Comparison of ENCODE assay signal across 7 mouse cellular contexts in the genomic region with DNA sequence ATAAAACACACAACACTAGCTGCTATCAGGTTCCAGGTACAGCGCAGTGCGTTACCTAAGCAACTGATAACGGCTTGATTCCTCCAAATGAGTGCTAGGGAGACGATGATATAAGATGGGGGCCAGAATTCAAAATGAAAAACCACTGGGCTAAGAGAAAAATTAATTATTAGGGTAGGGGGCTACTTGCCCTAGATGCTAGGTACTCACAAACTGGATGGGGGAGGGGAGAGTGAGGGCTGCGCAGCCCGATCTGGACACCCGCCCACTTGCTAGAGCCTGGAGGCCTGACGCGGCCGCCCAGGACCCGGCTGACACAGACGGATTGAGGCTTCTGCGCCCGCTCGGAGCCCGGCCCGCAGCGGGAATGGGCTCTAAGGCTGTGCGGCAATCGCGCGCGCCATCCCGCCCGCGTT. TPM values are rescaled to one million over a fixed set of nuclear protein-coding genes. Genes with fewer than 3 reads are reported as not detected.
DNase-seq lines count a peak whose midpoint lies in the region; ATAC-seq and TF ChIP-seq lines count a peak whose summit lies in the region.

No protein-coding gene starts in this region.

- intact Hi-C loops in left cerebral cortex, adult 2 months (cut with DNase I), result loop anchor here (5.0 kb wide), 1 partner anchor 224 kb away; no protein-coding TSS in a partner anchor

- TF ChIP-seq EP300 in lung, postnatal 0 days (IDR thresholded peaks at IDR 0.05), result no peak

- TF ChIP-seq POLR2A in cortical plate, adult 2 months (IDR thresholded peaks at IDR 0.05; ENCODE audit: extremely low read depth, insufficient read depth, low read length), result no peak

- H3K27ac ChIP-seq in left cerebral cortex, adult 2 months, result peak overlapping the region; percentile 98
- H3K27ac ChIP-seq in cortical plate, adult 2 months (ENCODE audit: insufficient read depth, low read length), result peak overlapping the region; percentile 100
- peak overlapping the region; percentile 99 for H3K27ac ChIP-seq in hindbrain, embryonic 12.5 days
- H3K27ac ChIP-seq in lung, postnatal 0 days (ENCODE audit: low read length), result peak overlapping the region; percentile 100

- peak overlapping the region; percentile 95 for H3K4me3 ChIP-seq in left cerebral cortex, adult 2 months
- peak overlapping the region; percentile 92 for H3K4me3 ChIP-seq in cortical plate, adult 2 months (ENCODE audit: insufficient read depth, low read length)
- peak overlapping the region; percentile 90 for H3K4me3 ChIP-seq in hindbrain, embryonic 12.5 days
- H3K4me3 ChIP-seq in lung, postnatal 0 days (ENCODE audit: low read depth, low read length), result peak overlapping the region; percentile 97

- peaks cover 9% of the 10 kb centered on the region; the same call in 1 of the 2 replicates for H3K4me1 ChIP-seq in cortical plate, adult 2 months (ENCODE audit: control insufficient read depth, insufficient read depth, low read length)
- H3K4me1 ChIP-seq in hindbrain, embryonic 12.5 days, result peaks cover 39% of the 10 kb centered on the region
- H3K4me1 ChIP-seq in lung, postnatal 0 days (ENCODE audit: insufficient read depth, low read depth, low read length), result peaks cover 18% of the 10 kb centered on the region; the same call in 1 of the 2 replicates

- peak overlapping the region; percentile 81 for H3K4me2 ChIP-seq in hindbrain, embryonic 12.5 days (replicated peaks)
- peak overlapping the region; percentile 93 for H3K4me2 ChIP-seq in lung, postnatal 0 days (replicated peaks; ENCODE audit: low read depth, low read length)

- peak overlapping the region; percentile 94 for H3K9ac ChIP-seq in hindbrain, embryonic 12.5 days
- H3K9ac ChIP-seq in lung, postnatal 0 days (replicated peaks; ENCODE audit: low read depth), result peak overlapping the region; percentile 95

- H3K36me3 ChIP-seq in hindbrain, embryonic 12.5 days, result no peaks in the 10 kb centered on the region
- no peaks in the 10 kb centered on the region for H3K36me3 ChIP-seq in lung, postnatal 0 days (ENCODE audit: insufficient read depth, low read length)

- no peak for DNase-seq in left cerebral cortex, adult 2 months (ENCODE audit: extremely low spot score in 1 of 2, low spot score in 2 of 2)
- no peak for DNase-seq in left cerebral cortex, adult 9 months (ENCODE audit: low spot score in 2 of 2)
- DNase-seq in Muller cell, postnatal 12 days (ENCODE audit: inconsistent ontology term), result peak; percentile 12
- peak; percentile 67 for DNase-seq in lung, postnatal 0 days (ENCODE audit: low spot score)
- peak; percentile 78 for DNase-seq in testis, postnatal 10 days (ENCODE audit: low spot score)

- no peaks in the 10 kb centered on the region for H3K9me3 ChIP-seq in hindbrain, embryonic 12.5 days (replicated peaks)
- no peaks in the 10 kb centered on the region for H3K9me3 ChIP-seq in lung, postnatal 0 days (ENCODE audit: low read length)

- peak; percentile 60 for ATAC-seq in hindbrain, embryonic 12.5 days (ENCODE audit: low FRiP score)
- peak; percentile 16 for ATAC-seq in lung, postnatal 0 days

- H3K27me3 ChIP-seq in hindbrain, embryonic 12.5 days, result no peaks in the 10 kb centered on the region
- no peaks in the 10 kb centered on the region for H3K27me3 ChIP-seq in lung, postnatal 0 days (replicated peaks; ENCODE audit: insufficient read depth, low read length)

- no peak for TF ChIP-seq CTCF in left cerebral cortex, adult 2 months (IDR thresholded peaks at IDR 0.05)
- TF ChIP-seq CTCF in cortical plate, adult 2 months (IDR thresholded peaks at IDR 0.05; ENCODE audit: extremely low read depth, insufficient read depth, low read length), result no peak
- no peak for TF ChIP-seq CTCF in lung, postnatal 0 days (IDR thresholded peaks at IDR 0.05)

- WGBS in hindbrain, embryonic 12.5 days, result 1% methylated on average over 26 of the region's 26 CpGs
- WGBS in lung, postnatal 0 days, result under 1% methylated on average over 26 of the region's 26 CpGs

RNA-seq across cellular contexts. Expression of gene Zbtb25, which starts 0.6 kb away (rescaled TPM):
- total RNA-seq in left cerebral cortex, adult 2 months (2021), result 10 to 100 TPM; 17.6 to 19.9 TPM
- 17.9 and 20.3 TPM in 2 replicates for polyA plus RNA-seq in cortical plate, adult 2 months (2012; rRNA removed)
- 20.1 and 20.6 TPM in 2 replicates for polyA plus RNA-seq in hindbrain, embryonic 12.5 days (2016; fragmentation: Nextera tagmentation; extraction: Ambion mirVana)
- polyA plus RNA-seq in lung, postnatal 0 days (2015; fragmentation: Nextera tagmentation; extraction: Ambion mirVana), result 7.3 and 7.5 TPM in 2 replicates

RNA-seq across cellular contexts. Expression of gene Zbtb1, which starts 1.3 kb away (rescaled TPM):
- 1 to 10 TPM; 6.8 to 7.1 TPM for total RNA-seq in left cerebral cortex, adult 2 months (2021)
- polyA plus RNA-seq in cortical plate, adult 2 months (2012; rRNA removed), result 3.5 and 3.7 TPM in 2 replicates
- polyA plus RNA-seq in hindbrain, embryonic 12.5 days (2016; fragmentation: Nextera tagmentation; extraction: Ambion mirVana), result 8.3 and 8.6 TPM in 2 replicates
- 5.8 and 6.9 TPM in 2 replicates for polyA plus RNA-seq in lung, postnatal 0 days (2015; fragmentation: Nextera tagmentation; extraction: Ambion mirVana)

RNA-seq across cellular contexts. Expression of gene Hspa2, which starts 35.2 kb away (rescaled TPM):
- 10 to 100 TPM; 64.9 to 66.4 TPM for total RNA-seq in left cerebral cortex, adult 2 months (2021)
- 47.8 and 52.5 TPM in 2 replicates for polyA plus RNA-seq in cortical plate, adult 2 months (2012; rRNA removed)
- polyA plus RNA-seq in hindbrain, embryonic 12.5 days (2016; fragmentation: Nextera tagmentation; extraction: Ambion mirVana), result 9.8 and 10.4 TPM in 2 replicates
- 25.0 and 30.2 TPM in 2 replicates for polyA plus RNA-seq in lung, postnatal 0 days (2015; fragmentation: Nextera tagmentation; extraction: Ambion mirVana)

RNA-seq across cellular contexts. Expression of gene Akap5, which starts 44.1 kb away (rescaled TPM):
- 10 to 100 TPM; 85.4 to 93.5 TPM for total RNA-seq in left cerebral cortex, adult 2 months (2021)
- 51.2 and 51.4 TPM in 2 replicates for polyA plus RNA-seq in cortical plate, adult 2 months (2012; rRNA removed)
- polyA plus RNA-seq in hindbrain, embryonic 12.5 days (2016; fragmentation: Nextera tagmentation; extraction: Ambion mirVana), result 5.7 and 6.8 TPM in 2 replicates
- polyA plus RNA-seq in lung, postnatal 0 days (2015; fragmentation: Nextera tagmentation; extraction: Ambion mirVana), result 84.2 and 108 TPM in 2 replicates

RNA-seq across cellular contexts. Expression of gene Ppp1r36, which starts 48.5 kb away (rescaled TPM):
- 1 to 10 TPM; 1.1 to 1.4 TPM for total RNA-seq in left cerebral cortex, adult 2 months (2021)
- polyA plus RNA-seq in cortical plate, adult 2 months (2012; rRNA removed), result 1.3 and 1.8 TPM in 2 replicates
- 2.7 and 3.1 TPM in 2 replicates for polyA plus RNA-seq in hindbrain, embryonic 12.5 days (2016; fragmentation: Nextera tagmentation; extraction: Ambion mirVana)
- polyA plus RNA-seq in lung, postnatal 0 days (2015; fragmentation: Nextera tagmentation; extraction: Ambion mirVana), result 11.5 and 14.0 TPM in 2 replicates

Comparison
In these comparisons a context has a peak if more than half of its experiments do, and no peak if none do; other contexts are left out.
1. DNase-seq: peak in Muller cell, postnatal 12 days (single experiment), lung, postnatal 0 days (single experiment) and testis, postnatal 10 days (single experiment); none in left cerebral cortex, adult 2 months (0 of 2) and left cerebral cortex, adult 9 months (0 of 2).
2. Peak in every context shown above with its lines, with median percentiles within 50 percentile points of each other: H3K27ac ChIP-seq and H3K4me3 ChIP-seq.